Mouse (Mus musculus): ENCODE measurements at regions not wholly inside any gene's neighbourhood (a gene's known extent, or its start where the extent isn't known, plus 50 kb on each side); places are given as distances from the start of the nearest gene placed in this dataset.

- no peak for DNase-seq (ENCODE audit: extremely low spot score in 1 of 2, low spot score in 1 of 2)
Observed at GRCm38 (mm10) chr4:81913296-81913695, 470.7 kb upstream of the Mpdz start.

GRCm38 (mm10) chr4:81912653-81913052 lies 470.0 kb upstream of the Mpdz start:
- DNase-seq (ENCODE audit: extremely low spot score in 1 of 2, low spot score in 1 of 2), result no peak

- DNase-seq (ENCODE audit: extremely low spot score in 1 of 2, low spot score in 1 of 2), result peak; percentile 18 to 47
Observed at GRCm38 (mm10) chr4:81899961-81900540, 457.4 kb upstream of the Mpdz start.

GRCm38 (mm10) chr4:81898661-81899060 lies 456.0 kb upstream of the Mpdz start:
- no peak for DNase-seq (ENCODE audit: extremely low spot score in 1 of 2, low spot score in 1 of 2)

GRCm38 (mm10) chr4:81897451-81897850 lies 454.8 kb upstream of the Mpdz start:
- no peak for DNase-seq (ENCODE audit: extremely low spot score in 1 of 2, low spot score in 1 of 2)

GRCm38 (mm10) chr4:81868941-81869340 lies 426.3 kb upstream of the Mpdz start:
- no peak for DNase-seq (ENCODE audit: extremely low spot score in 1 of 2, low spot score in 1 of 2)

- DNase-seq (ENCODE audit: extremely low spot score in 1 of 2, low spot score in 1 of 2), result no peak
Observed at GRCm38 (mm10) chr4:81841642-81842494, 399.3 kb upstream of the Mpdz start.

GRCm38 (mm10) chr4:81829972-81830371 lies 387.4 kb upstream of the Mpdz start:
- DNase-seq (ENCODE audit: extremely low spot score in 1 of 2, low spot score in 1 of 2), result no peak

GRCm38 (mm10) chr4:81827453-81827852 lies 384.8 kb upstream of the Mpdz start:
- peak in 1 of 2 experiments; percentile 15 for DNase-seq (ENCODE audit: extremely low spot score in 1 of 2, low spot score in 1 of 2)

GRCm38 (mm10) chr4:81825966-81826365 lies 383.4 kb upstream of the Mpdz start:
- DNase-seq (ENCODE audit: extremely low spot score in 1 of 2, low spot score in 1 of 2), result no peak

GRCm38 (mm10) chr4:81823566-81823965 lies 381.0 kb upstream of the Mpdz start:
- DNase-seq (ENCODE audit: extremely low spot score in 1 of 2, low spot score in 1 of 2), result no peak

- no peak for DNase-seq (ENCODE audit: extremely low spot score in 1 of 2, low spot score in 1 of 2)
Observed at GRCm38 (mm10) chr4:81789274-81789673, 346.7 kb upstream of the Mpdz start.

GRCm38 (mm10) chr4:81788636-81789035 lies 346.0 kb upstream of the Mpdz start:
- no peak for DNase-seq (ENCODE audit: extremely low spot score in 1 of 2, low spot score in 1 of 2)

- no peak for DNase-seq (ENCODE audit: extremely low spot score in 1 of 2, low spot score in 1 of 2)
Observed at GRCm38 (mm10) chr4:81781971-81782370, 339.4 kb upstream of the Mpdz start.

- DNase-seq (ENCODE audit: extremely low spot score in 1 of 2, low spot score in 1 of 2), result no peak
Observed at GRCm38 (mm10) chr4:81766705-81767104, 324.1 kb upstream of the Mpdz start.

- peak; percentile 33 to 37 for DNase-seq (ENCODE audit: extremely low spot score in 1 of 2, low spot score in 1 of 2)
Observed at GRCm38 (mm10) chr4:81764026-81764867, 321.6 kb upstream of the Mpdz start.

- no peak for DNase-seq (ENCODE audit: extremely low spot score in 1 of 2, low spot score in 1 of 2)
Observed at GRCm38 (mm10) chr4:81763311-81764025, 320.9 kb upstream of the Mpdz start.

GRCm38 (mm10) chr4:81762592-81763229 lies 320.1 kb upstream of the Mpdz start:
- no peak for DNase-seq (ENCODE audit: extremely low spot score in 1 of 2, low spot score in 1 of 2)

GRCm38 (mm10) chr4:81757905-81758304 lies 315.3 kb upstream of the Mpdz start:
- DNase-seq (ENCODE audit: extremely low spot score in 1 of 2, low spot score in 1 of 2), result no peak
